Mouse (Mus musculus) urinary bladder, postnatal 4 days (tissue): ENCODE results near the gene Sec14l4.
"Not testable (repeated sequence)": the region's sequence is repeated elsewhere in the genome, so short reads cannot be mapped to it uniquely, and the experiment has no call there.

ENCODE experiments used
- DNase-seq, 2 experiments: peaks; one replicate each; pipeline ENCODE4 v3.0.0; 2021 to 2022; ENCODE audit warnings: low spot score in 2 of 2

Sec14l4 gene

DNA sequence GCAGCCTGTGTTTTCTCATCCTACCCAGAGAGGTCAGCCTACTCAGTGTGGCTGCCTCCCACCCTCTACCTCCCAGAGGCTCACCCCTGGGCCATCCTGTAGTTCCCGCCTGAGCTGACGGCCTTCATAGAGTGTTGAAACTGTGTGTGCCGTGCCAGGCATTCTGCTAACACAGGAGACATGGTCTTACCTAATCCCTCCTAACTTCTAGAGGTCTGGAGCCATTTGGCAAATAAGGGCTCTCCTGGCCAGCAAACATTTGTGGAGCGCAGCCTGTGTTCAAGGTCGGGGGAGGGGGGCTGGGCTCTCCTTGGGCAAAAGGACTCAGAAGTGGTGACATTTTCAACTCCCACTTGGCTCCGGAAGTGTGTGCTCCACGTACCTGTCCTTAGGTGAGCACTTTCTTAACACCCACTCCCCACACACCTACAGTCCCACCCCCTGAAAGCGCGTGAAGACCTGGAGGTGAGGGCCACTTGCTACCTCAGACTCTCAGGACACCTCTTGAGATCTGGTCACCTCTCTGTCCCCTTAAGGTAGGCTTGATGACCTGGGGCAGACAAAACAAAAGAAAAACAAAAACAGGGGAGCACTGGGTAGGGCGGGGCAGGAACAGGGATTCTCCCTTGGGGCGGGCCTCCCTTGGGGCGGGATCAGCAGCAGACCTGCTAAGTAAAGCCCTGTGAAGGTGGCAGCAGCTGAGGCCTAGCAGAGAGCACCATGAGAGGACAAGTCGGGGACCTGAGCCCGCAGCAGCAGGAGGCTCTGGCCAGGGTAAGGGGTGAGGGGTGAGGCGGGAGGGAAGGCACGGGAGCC is at the start of gene Sec14l4:
Gene Sec14l4 (plus strand): TSS at position 337 of the 816 bp plus-strand sequence.
- DNase-seq: no peak

DNA sequence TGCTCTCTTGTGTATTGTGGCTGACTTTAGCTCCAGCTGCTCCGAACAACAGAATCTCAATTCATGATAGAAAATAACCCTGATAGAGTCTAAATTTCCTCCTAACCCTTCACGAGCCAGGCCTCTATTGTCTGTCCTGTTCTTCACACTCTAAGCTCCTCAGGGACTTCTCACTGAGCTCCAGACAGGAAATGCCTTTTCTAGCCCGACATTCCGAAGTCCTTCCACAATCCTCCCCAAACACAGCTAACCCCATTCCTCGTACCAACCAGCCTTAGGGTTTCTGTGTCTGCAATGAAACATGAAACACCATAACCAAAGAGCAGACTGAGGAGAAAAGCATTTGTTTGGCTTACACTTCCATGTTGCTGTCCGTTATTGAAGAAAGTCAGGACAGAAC is 49.7 kb upstream of the Sec14l4 start:
- no peak for DNase-seq

DNA sequence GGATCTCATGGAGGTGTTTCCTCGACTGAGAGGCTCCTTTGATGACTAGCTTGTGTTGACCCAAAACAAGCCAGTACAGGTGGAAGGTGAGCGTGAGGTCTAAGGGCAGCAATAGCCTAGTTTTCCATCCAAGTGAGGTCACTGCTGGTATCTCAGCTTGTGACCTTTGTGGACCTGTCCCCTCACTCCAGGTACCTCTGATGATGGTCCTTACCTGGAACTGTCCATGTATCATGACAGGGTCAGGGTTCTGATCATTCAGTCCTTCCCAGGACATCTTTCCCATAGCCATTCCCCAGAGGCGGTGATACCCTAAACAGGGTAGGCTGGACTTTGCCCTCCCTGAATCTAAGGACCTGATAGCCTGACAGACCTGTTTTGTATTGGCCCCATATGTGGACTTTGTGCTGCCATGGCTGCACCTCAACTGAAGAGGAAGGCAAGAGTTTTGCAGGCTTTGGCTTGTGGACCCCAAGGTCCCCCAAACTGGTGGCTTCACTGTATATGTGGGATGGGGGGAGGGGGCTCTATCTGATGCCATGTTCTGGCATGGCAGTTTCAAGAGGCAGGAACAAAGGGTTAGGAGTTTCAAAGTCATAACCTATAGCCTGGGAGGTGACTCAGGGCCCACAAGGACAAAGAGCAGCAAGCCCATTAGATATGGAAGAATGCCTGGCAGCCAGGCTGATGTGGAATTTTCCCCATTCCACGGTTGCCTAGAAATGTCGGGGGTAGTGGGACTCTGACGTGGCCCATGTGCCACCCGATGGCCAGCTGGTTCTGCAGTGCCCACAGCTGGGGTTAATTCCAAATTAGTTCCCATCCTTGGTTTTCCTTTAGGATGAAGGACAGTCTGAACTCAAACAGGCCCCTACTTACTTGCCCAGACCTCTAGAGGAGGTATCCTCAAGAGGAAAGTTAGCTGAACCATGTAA is 48.7 kb upstream of the Sec14l4 start:
- DNase-seq: no peak

DNA sequence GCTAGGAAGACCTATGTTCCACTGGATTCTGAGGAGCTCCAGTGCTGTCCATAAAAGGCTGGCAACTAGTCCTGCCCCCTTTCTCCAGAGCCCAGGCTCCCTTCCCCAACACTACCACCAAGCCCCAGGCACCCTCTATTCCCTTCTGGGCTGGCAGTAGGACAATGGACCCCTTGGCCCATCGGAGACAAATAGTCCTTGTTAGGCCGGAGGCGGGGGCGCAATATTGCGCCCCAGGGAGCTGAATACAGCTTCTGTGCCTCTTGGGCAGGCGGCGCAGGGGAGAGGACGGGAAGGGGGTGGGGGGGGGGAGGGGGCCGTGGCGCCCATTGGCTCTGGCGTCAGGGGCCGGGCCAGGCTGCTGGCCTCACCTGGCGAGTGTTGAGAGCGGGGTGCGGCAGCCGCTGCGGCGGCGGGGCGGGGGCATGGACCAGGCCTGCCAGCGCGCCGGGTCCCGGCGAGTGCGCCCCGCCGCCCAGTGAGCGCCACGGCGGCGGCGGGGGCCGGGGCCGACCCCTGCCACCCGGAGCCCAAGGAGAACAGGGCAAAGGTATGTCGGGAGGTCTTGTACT is 47.9 kb upstream of the Sec14l4 start, which contains the start of gene Gal3st1:
Gene Gal3st1 (plus strand): TSS at position 346 of the 572 bp plus-strand sequence.
- no peak for DNase-seq

DNA sequence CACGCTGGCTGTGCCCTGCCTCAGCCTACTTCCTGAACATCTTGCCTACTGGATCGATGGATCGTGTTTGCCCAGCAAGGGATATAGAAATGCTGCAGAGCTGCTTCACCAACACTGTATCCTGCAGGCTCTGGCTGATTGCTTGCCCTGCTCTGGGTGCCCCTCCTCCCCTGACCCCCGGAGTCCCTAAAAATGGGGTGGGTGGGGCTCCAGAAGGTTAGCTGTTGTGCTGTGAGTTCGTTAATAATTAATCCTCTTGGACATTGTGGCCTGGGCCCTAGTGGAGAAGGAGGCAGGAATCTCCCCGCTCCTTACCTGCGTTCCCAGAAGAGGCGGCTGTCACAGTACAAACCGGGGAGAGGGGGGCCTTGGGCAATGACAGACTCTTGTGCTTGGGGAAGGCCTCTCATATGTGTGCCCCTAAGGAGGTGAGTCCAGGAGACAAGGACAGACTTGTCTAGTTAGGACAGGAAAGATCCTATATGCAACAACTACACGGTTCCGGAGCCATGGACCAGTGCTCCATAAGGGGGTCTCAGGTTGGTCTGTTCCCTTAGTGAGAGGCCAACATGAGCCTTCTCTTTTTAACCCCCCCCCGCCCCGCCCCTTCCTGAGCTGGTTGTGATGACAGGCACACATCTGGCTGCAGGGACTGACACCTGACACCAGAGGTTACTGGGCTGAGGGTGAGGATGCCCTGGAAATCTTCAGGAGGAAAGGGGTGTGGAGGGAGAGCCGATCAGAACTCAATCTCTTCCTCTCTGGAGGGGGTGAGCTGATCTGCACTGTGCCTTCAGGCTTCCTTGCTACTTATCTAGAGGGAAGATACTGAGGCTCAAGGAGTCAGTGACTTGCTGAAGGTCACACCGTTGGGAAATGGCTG is 47.2 kb upstream of the Sec14l4 start:
- DNase-seq: no peak

DNA sequence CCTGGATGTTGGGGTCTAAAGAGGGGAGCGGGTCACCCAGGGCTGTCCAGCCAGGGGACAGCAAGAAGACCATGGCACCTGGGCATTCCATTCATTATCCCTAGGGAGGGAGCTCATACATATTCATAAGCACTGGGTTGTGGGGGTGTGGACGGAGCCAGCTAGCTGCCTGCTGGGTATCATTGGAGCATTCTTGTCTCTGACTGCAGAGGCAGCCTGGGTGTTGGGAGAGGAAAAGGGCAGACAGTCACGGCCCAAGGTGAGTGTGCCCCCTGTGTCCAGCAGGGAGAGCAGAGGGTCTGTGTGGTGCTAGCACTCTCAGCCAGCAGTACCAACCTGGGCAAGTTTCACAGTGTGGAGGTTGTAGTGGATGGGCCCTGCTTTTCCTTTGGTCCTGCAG is 41.5 kb upstream of the Sec14l4 start:
- no peak for DNase-seq

DNA sequence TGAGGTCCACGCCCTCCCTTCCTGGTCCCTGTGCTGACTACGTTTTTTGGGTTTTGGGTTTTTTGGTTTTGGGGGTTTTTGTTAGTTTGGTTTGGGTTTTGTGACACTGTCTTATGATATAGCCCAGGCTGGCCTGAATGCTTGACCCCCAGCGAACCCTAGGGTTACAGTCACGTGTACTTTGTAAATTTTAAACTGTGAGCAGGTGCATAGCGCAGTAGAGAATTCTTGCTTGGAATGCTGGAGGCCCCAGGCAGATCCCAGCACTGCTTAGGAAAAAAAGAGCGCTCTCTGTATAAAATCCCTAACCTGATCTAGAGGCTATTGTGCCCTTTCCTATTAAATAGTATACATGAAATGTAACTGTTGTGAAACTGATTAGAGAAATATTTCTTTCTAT is 38.1 kb upstream of the Sec14l4 start:
- no peak for DNase-seq

DNA sequence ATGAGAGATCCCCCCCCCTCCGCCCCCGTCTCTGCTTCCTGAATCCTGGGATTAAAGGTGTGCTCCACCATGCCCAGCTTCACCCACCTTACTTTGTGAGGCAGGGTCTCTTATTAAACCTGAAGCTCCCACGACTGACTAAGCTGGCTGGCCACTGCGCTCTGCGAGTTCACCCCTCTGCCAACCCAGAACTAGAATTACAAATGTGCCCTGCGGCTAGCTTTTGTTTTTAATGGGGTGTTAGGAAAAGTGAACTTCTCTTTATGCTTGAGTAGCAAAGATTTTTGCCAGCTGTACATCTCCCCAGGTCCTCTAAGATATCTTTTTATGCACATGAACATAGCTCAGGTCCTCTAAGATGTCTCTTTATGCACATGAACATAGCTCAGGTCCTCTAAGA is 37.3 kb upstream of the Sec14l4 start:
- no peak for DNase-seq

DNA sequence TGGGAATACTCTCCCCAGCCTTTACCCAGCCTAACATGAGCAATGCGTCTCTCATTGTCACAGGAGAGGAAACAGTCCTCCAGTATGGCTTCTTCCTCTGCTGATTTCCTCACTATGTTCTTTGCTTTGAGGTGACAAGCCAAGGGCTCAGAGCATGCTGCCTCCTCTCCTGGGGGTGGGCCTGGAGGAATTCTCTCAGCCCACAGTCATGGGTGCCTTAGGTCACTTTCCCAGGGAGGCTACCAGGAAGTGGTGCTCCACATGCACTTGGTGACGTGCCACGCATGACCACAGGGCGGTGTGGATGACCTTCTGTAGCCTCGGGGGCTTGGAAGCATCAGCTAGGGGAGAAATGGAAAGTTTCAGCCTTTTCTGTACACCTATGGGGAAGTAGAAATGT is 35.8 kb upstream of the Sec14l4 start:
- no peak for DNase-seq

DNA sequence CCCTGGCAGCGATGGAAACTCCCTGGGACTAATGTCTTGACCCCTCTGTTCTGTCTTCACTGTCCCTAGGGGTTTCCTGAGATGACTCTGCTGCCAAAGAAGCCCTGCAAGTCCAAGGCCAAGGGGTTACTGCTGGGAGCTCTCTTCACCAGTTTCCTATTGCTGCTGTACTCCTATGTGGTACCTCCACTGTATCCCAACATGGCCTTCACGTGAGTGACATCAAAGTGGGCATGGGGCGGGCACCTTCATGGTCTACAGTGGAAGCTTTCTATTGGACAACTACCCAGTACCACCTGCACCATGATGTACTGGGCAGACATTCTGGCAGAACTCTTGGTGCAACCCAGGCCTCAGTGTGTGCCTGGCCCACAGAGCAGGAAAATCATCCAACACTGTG is 34.4 kb upstream of the Sec14l4 start:
- DNase-seq: no peak

DNA sequence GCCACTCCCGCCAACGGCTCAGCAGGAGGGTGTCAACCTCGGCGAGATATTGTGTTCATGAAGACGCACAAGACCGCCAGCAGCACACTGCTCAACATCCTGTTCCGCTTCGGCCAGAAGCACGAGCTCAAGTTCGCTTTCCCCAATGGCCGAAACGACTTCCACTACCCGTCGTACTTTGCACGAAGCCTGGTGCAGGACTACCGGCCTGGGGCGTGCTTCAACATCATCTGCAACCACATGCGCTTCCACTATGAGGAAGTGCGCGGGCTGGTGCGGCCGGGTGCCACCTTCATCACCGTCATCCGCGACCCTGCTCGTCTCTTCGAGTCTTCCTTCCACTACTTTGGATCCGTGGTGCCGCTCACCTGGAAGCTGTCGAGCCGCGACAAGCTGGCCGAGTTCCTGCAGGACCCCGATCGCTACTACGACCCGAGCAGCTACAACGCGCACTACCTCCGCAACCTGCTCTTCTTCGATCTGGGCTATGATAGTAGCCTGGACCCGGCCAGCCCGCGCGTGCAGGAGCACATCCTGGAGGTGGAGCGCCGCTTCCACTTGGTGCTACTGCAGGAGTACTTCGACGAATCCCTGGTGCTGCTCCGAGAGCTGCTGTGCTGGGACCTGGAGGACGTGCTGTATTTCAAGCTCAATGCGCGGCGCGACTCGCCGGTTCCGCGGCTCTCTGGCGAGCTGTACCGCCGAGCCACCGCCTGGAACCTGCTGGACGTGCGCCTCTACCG is 33.1 kb upstream of the Sec14l4 start:
- no peak for DNase-seq

DNA sequence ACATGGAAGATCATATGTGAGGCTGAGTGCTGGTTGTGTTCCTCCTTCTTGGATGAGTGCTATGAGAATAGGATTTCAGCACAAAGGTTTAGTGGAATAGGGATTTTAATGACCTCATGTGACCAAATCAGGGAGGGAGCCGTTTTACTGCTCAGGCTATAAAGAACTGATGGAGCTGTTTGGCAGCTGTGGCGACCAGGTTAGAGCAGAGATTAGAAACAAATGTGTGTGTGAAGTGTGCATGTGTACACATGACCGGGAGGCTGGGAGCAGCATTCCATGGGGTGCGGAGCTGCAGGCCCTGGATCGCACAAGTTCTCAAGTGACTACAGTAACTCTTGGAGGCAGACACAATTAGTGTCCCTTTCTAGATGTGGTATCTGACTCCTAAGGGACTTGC is 31.7 kb upstream of the Sec14l4 start:
- no peak for DNase-seq

DNA sequence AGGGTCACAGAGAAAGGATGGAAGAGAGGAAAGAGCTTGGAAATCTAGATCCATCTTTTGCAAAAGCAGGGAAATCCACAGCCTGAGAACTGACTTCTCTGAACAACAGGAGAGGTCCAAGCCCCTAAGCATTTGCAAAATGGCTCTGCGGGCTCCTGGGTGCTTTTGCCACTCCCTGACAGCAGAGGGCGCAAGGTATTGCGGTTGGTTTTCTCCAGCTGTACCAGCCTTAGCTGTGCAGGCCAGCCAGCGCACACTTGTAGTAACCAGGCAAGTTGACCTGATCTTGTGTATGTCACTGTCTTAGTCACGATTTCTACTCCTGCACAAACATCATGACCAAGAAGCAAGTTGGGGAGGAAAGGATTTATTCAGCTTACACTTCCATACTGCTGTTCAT is 29.7 kb upstream of the Sec14l4 start:
- DNase-seq: no peak

DNA sequence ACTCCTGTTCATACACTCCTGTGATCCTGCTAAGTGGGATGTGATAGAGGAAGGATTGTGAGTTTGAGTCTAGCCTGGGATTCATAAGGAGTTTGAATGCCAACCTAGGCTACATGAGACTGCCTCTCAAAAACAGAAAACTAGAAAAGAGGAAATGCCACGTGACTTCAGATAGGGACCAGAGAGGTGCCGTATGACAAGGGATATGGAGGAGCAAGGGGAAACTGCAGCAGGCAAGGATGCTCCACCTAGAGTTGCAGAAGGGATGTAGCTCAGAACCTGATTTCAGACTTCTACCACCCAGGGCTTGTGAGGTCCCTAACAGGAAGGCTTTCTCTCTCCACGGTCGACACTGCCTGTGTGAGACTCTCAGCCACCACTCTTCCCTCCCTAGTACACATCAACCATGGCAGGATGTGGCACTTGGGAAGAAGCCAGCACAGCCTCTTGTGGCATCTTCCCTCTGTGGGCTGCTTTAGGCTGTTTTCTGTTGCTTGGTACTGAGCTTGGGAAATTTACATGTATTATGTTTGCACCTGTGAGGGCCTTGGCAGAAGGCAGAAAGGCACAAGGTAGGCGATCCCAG is 25.9 kb upstream of the Sec14l4 start:
- DNase-seq: no peak

DNA sequence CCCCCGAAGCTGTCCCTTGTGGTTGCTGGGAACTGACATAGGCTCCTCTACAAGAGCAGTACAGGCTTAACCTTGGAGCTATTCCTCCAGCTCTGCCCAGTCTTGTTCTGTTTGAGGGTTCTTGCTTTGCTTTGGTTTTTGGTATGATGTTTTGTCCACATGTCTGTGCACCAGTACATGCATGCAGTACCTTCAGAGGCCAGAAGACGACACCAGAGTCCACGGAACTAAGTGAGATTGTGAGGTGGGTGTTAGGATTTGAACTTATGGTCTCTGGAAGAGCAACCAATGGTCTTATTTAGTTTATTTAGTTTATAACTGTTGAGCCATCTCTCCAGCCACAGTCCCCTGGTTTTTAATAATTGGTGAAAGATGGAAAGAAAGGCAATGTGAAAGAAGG is 24.8 kb upstream of the Sec14l4 start:
- DNase-seq: no peak

DNA sequence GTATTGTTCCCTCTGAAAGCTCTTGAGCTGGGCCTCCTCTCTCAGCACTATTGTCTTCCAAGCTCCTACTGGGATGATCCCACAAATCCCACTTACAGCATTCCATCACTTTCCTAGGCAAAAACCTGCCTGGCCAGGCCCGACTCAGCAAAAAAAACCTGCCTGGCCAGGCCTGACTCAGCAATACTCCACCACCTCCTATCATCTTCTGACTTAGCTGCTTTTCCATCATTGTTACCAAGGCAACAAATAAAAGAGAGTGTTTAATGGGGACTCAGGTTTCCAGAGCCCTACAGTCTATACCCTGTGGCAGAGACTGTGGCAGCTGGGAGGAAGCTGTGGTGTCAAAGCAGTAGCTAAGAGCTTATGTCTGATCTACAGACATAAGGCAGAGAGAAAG is 18.6 kb upstream of the Sec14l4 start:
- DNase-seq: no peak

DNA sequence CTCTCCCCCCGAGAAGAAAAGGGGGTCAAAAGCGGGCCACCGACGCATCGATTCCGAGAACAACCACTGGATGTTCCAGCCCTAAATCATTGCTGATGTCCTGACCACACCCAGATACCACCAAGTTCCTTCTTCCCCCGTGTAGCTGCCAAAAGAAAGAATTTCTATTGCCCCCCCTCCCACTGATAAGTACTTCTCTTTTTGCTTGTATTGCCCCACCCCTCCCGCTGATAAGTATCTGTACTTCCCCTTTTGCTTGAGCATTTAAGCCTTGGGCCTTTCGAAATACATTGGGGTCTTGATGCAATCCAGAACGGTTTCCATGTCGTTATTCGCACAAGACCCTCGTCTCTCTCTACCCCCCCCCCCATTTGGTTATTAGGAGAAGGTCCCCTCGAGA is 15.5 kb upstream of the Sec14l4 start:
- DNase-seq: not testable (repeated sequence)

DNA sequence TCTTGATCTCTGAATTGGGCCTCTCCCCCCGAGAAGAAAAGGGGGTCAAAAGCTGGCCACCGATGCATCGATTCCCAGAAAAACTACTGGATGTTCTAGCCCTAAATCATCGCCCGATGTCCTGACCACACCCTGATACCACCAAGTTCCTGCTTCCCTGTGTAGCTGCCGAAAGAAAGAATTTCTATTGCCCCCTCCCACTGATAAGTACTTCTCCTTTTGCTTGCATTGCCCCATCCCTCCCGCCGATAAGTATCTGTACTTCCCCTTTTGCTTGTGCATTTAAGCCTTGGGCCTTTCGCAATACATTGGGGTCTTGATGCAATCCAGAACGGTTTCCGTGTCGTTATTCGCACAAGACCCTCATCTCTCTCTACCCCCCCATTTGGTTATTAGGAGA is 9.2 kb upstream of the Sec14l4 start:
- not testable (repeated sequence) for DNase-seq

DNA sequence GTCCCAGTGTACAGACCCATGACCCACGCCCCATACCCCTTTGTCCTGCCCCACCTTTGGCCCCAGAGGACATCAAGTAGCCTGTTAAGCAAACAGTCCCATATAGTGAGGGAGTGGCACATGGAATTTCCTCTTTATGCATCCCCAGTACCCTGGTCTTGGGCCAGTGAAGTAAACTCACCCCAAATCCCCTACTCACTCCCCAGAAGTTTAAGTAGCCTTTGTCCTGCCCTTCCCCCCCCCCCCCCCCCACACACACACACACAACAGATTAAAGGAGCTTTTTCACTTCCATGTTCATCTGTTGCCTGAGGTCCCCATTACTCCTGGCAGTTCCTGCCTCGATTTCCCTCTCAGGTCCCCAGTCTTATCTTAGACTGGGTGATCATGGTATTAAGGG is 7.9 kb upstream of the Sec14l4 start:
- DNase-seq: no peak

DNA sequence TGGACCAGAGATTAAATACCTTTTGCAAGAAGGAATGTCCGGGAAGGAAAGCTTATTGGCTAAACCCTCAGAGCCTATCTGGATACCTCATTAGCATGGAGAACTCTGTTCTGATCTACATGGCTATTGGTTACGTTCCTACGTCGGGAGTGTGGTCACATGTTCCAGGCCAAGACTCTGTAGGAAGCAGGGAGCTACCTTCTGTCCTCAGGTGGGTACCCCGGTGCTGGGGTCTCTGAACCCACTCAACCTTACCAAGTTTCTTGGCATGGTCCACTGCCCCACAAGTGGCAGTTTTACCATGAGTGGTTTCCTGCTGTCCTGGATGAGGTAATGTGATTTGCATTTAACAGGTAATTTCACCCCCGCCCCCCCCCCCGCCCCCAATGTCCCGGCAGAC is 4.2 kb upstream of the Sec14l4 start:
- DNase-seq: no peak
